Mouse (Mus musculus): Measurements from ENCODE around the gene Tmbim4.

The Tmbim4 gene

GRCm38 (mm10) chr10:120246994-120247750, 45.8 kb downstream of the Tmbim4 start:
- DNase-seq: peak; percentile 41 to 57

GRCm38 (mm10) chr10:120250911-120251683, 49.7 kb downstream of the Tmbim4 start:
- DNase-seq: no peak

GRCm38 (mm10) chr10:120251791-120252190, 50.4 kb downstream of the Tmbim4 start:
- DNase-seq: no peak

- no peak for DNase-seq
Measured at GRCm38 (mm10) chr10:120252800-120253199, 51.4 kb downstream of the Tmbim4 start.

GRCm38 (mm10) chr10:120257231-120257630, 55.8 kb downstream of the Tmbim4 start:
- peak in 1 of 2 experiments; percentile 55 for DNase-seq

GRCm38 (mm10) chr10:120267790-120268189, 66.4 kb downstream of the Tmbim4 start:
- no peak for DNase-seq

- DNase-seq: no peak
Measured at GRCm38 (mm10) chr10:120269946-120270345, 68.6 kb downstream of the Tmbim4 start.

GRCm38 (mm10) chr10:120270777-120271176, 69.4 kb downstream of the Tmbim4 start:
- peak; percentile 11 to 55 for DNase-seq

GRCm38 (mm10) chr10:120271318-120271717, 69.9 kb downstream of the Tmbim4 start:
- DNase-seq: no peak

- DNase-seq: no peak
Measured at GRCm38 (mm10) chr10:120271879-120272269, 70.5 kb downstream of the Tmbim4 start.

GRCm38 (mm10) chr10:120272270-120272883, 71.0 kb downstream of the Tmbim4 start:
- no peak for DNase-seq

GRCm38 (mm10) chr10:120273335-120273734, 71.9 kb downstream of the Tmbim4 start:
- no peak for DNase-seq

Measured in kidney, adult 8-10 months (tissue).